Mouse (Mus musculus) macrophage (primary cell): Measurements from ENCODE around the gene Jchain. TPM values are rescaled to one million over a fixed set of nuclear protein-coding genes. Genes with fewer than 3 reads are reported as not detected.

Experiments used
- polyA plus RNA-seq: library from polyadenylated mRNA; stranded (reverse); fragments of 250-400 nt; gene quantifications from 3 replicates; pipeline ENCODE4 v1.2.4, GENCODE M21; 2018; ENCODE audit warnings: inconsistent platforms

The Jchain gene
- polyA plus RNA-seq, 1 experiment from 2014 or later: 0.77 TPM

Other genes with a start within 250 kb of the Jchain start
- gene Prol1, start 210.6 kb downstream of the Jchain start, polyA plus RNA-seq: not detected in 3 replicates
- not detected in 3 replicates for gene Amtn, start 151.8 kb downstream of the Jchain start, polyA plus RNA-seq
- gene Ambn, start 71.9 kb downstream of the Jchain start, polyA plus RNA-seq: not detected in 3 replicates
- not detected in 3 replicates for gene Enam, start 39.9 kb downstream of the Jchain start, polyA plus RNA-seq
- 69.2 to 155 TPM (median 75.8 TPM) in 3 replicates for gene Utp3, start 26.6 kb upstream of the Jchain start, polyA plus RNA-seq
- 44.6 to 92.2 TPM (median 86.4 TPM) in 3 replicates for gene Rufy3, start 37.1 kb upstream of the Jchain start, polyA plus RNA-seq
- 46.1 to 114 TPM (median 64.2 TPM) in 3 replicates for gene Grsf1, start 148.3 kb upstream of the Jchain start, polyA plus RNA-seq
- 8.3 to 13.9 TPM (median 13.6 TPM) in 3 replicates for gene Mob1b, start 193.0 kb upstream of the Jchain start, polyA plus RNA-seq
- 27.6 to 66.9 TPM (median 53.1 TPM) in 3 replicates for gene Dck, start 237.1 kb upstream of the Jchain start, polyA plus RNA-seq